Mouse (Mus musculus) telencephalon, adult 2 months (tissue): ENCODE data around the gene Pitpna.
"Not testable (repeated sequence)": the region's sequence is repeated elsewhere in the genome, so short reads cannot be mapped to it uniquely, and the experiment has no call there.

Experiments used
- DNase-seq: peaks from one replicate; pipeline ENCODE4 v3.0.0-alpha.2; 2011; ENCODE audit warnings: low read depth, low spot score

Pitpna gene

GRCm38 (mm10) chr11:75588285-75588941 is 516 bp downstream of the Pitpna start:
- no peak for DNase-seq

- no peak for DNase-seq
These were observed 4.7 kb downstream of the Pitpna start for GRCm38 (mm10) chr11:75592612-75593011.

- no peak for DNase-seq
These were observed 6.5 kb downstream of the Pitpna start for GRCm38 (mm10) chr11:75594431-75594830.

DNA sequence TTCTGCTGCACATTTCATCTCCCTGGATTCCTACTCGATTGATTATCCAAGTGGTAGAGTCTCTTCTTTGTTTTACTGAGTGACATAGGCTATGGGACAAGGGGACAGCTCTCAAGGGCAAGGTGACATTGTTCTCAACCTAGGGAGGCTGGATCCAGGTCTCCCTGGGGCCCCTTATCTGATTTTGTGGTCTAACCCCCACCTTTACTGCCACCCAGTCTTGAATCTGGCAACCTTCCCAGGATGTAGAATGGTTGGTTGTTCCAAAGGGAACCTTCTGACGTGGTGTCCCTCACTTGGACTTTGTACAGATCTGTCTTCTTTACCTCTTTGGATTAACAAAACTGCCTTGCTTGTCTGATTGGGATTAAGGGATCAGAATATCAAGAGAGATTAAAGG is 7.5 kb downstream of the Pitpna start:
- no peak for DNase-seq

- DNase-seq: no peak
These were observed 7.9 kb downstream of the Pitpna start for GRCm38 (mm10) chr11:75595816-75596215.

GRCm38 (mm10) chr11:75596726-75597255 is 8.9 kb downstream of the Pitpna start:
- DNase-seq: no peak

- no peak for DNase-seq
These were observed 10.1 kb downstream of the Pitpna start for GRCm38 (mm10) chr11:75598004-75598403.

DNA sequence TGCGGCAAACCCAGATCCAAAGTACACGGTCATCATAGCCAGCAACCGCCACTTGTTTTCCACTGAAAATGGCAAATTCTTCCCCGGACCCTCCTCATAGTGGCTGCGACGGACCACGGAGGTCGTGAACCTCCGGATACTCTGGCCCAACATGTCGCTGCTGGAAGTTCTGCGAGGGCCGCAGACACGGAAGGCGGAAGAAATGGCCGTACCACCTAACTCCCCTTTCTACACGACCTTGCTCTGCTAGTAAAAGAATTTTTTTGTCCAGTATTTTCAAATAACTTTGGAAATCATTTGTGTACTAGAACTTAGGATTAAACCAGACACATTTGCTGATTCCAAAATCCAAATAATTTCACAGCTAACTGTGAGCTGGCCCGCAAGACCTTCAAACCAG is 11.9 kb downstream of the Pitpna start:
- DNase-seq: not testable (repeated sequence)

- DNase-seq: no peak
These were observed 16.9 kb downstream of the Pitpna start for GRCm38 (mm10) chr11:75604826-75605225.

- no peak for DNase-seq
These were observed 17.4 kb downstream of the Pitpna start for GRCm38 (mm10) chr11:75605318-75605717.

- no peak for DNase-seq
These were observed 20.9 kb downstream of the Pitpna start for GRCm38 (mm10) chr11:75608776-75609175.

DNA sequence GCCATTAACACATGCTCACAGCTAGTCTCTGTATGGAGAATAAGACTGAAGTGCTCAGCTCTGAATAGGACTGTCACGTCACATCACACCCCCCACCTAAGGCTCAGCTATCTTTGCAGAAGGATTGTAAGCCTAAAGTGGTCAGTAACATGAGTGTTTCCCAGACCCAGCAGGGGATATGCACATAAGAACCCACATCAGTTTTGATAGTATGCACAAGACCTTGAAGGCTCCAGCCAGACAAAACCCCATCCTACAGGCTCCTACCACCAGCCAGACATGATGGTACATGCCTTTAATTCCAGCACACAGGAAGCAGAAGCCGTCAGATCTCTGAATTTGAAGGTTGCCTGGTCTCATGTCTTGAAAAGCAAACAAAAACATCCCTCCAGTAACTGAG is 22.1 kb downstream of the Pitpna start:
- DNase-seq: no peak

DNA sequence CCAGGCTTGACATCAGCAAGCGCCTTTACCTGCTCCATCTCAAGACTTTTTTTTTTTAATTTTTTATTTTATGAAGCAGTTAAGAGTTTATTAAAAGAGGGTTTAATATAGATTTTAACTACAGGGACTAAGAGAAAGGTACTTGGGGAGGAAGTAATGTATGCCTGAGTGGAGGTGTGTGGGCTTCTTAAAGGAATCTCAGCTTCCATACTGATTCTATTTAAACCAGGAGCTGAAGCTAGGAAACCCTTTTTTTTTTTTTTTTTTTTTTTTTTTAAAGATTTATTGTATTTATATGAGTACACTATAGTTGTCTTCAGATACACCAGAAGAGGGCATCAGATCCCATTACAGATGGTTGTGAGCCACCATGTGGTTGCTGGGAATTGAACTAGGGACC is 26.9 kb downstream of the Pitpna start:
- DNase-seq: no peak

DNA sequence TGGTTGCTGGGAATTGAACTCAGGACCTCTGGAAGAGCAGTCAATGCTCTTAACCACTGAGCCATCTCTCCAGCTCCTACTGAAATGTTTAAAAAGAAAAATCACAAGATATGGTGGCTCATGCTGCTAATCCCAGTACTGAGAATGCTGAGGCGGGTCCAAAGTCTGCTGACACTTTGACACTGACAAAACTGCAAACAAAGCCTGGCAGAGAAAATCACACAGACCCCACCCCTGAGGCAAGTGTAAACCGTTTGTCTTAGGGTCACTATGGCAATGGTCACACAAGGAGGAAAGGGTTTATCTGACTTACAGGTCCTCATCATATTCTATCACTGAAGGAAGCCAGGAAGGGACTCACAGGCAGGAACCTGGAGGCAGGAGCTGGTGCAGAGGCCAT is 27.7 kb downstream of the Pitpna start:
- no peak for DNase-seq

DNA sequence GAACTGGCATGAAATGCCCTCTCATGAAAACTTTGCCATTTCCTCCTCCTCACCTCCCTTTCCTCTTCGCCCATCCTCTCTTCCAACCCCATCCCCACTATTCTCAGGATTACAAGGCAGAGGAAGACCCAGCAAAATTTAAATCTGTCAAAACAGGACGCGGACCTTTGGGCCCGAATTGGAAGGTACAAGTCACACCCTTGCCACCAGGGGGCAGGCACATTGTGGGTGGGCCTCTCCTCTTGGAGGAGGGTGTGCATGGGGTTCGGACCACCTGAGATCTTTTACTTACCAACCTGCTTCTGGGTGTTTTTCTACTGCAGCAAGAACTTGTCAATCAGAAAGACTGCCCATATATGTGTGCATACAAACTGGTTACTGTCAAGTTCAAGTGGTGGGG is 31.2 kb downstream of the Pitpna start:
- DNase-seq: no peak

- no peak for DNase-seq
These were observed 32.4 kb downstream of the Pitpna start for GRCm38 (mm10) chr11:75620136-75620780.

- no peak for DNase-seq
These were observed 33.5 kb downstream of the Pitpna start for GRCm38 (mm10) chr11:75621426-75621825.

GRCm38 (mm10) chr11:75622588-75623329 is 34.9 kb downstream of the Pitpna start:
- no peak for DNase-seq

DNA sequence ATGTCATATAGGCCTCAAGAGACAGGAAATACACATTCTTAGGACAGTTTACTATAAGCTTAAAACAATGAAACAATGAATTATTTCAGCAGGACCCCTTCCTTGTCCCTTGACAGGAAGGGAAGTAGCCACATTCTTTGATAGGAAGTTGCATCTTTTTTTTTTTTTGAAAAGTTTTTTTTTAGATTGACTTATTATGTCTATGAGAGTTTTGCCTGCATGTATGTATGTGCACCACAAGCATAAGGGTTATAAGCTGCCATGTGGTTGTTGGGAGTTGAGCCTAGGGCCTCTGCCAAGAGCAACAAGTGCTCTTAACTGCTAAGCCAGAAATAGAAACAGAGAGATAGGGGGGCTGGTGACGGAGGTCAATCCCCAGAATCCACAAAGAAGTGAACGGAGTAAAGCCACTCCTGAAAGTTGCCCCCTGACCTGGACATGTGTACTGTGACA is 36.2 kb downstream of the Pitpna start:
- no peak for DNase-seq

DNA sequence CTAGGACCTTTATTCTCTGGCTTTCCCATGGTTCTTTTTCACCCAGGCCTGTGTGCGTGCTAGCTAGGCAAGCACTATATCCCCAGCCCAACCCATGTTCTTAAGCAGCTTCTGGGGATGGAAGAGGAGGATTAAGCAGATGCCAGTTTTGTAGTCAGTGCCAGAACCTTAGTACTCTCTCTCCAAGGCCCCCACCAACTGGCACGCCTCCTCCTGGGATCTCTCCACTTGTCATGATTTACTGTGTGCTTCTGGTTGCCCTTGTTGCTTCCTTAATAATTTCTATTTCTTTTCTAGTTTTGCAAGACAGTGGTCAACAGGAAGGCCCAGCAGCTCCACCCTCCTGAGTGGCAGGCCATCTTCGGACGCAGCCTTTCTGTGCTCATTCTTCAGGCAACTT is 37.9 kb downstream of the Pitpna start:
- DNase-seq: peak; percentile 65

DNA sequence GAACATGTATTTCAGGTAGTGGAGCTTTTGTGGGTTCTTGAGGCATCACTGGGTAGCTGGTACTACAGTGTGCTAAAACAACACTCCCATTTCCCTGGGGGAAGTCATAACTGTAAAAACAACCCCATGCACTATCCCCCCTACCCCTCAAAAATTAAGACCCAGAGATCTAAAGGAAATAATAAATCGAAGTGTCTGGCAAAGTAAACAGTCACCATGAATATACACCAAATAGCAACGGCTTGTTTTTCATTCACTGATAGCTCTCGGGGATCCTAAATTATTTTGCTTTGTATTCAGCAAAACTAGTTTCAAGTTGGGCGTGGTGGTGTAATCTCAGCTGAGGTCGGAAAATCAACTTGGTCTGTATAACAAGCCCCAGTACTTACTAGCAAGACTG is 42.2 kb downstream of the Pitpna start:
- no peak for DNase-seq

- DNase-seq: peak; percentile 98
These were observed 42.8 kb downstream of the Pitpna start, which contains the start of gene Inpp5k for GRCm38 (mm10) chr11:75630645-75631229. Gene Inpp5k, plus strand, starts transcription at chr11:75630988.
